Mouse (Mus musculus) liver (tissue): Measurements from ENCODE around the gene Tchh.
"Not testable (repeated sequence)": the region's sequence is repeated elsewhere in the genome, so short reads cannot be mapped to it uniquely, and the experiment has no call there.

ENCODE experiments used
- DNase-seq: peaks from one replicate; pipeline ENCODE4 v3.0.0-alpha.2; 2020; ENCODE audit warnings: mixed read lengths

Gene Tchh

GRCm38 (mm10) chr3:93442030-93442429 lies at the start of gene Tchh:
Gene Tchh, plus strand, starts transcription at chr3:93442330.
- no peak for DNase-seq

GRCm38 (mm10) chr3:93393366-93393765 lies 48.8 kb upstream of the Tchh start, which contains the start of gene Rptn:
Gene Rptn, plus strand, starts transcription at chr3:93393699.
- no peak for DNase-seq

- no peak for DNase-seq
These were observed 38.2 kb upstream of the Tchh start for GRCm38 (mm10) chr3:93403936-93404335.

GRCm38 (mm10) chr3:93406992-93407391 lies 35.1 kb upstream of the Tchh start:
- peak; percentile 6 for DNase-seq

- DNase-seq: no peak
These were observed 30.2 kb upstream of the Tchh start for GRCm38 (mm10) chr3:93411905-93412304.

GRCm38 (mm10) chr3:93431673-93432072 lies 10.5 kb upstream of the Tchh start:
- no peak for DNase-seq

- DNase-seq: peak; percentile 10
These were observed 1.5 kb downstream of the Tchh start for GRCm38 (mm10) chr3:93443501-93444101.

GRCm38 (mm10) chr3:93444343-93445164 lies 2.4 kb downstream of the Tchh start:
- peak; percentile 59 for DNase-seq

- peak; percentile 12 for DNase-seq
These were observed 3.1 kb downstream of the Tchh start for GRCm38 (mm10) chr3:93445165-93445705.

GRCm38 (mm10) chr3:93446128-93446755 lies 4.1 kb downstream of the Tchh start:
- peak; percentile 25 for DNase-seq

- not testable (repeated sequence) for DNase-seq
These were observed 4.6 kb downstream of the Tchh start for GRCm38 (mm10) chr3:93446756-93447137.

GRCm38 (mm10) chr3:93447138-93447841 lies 5.2 kb downstream of the Tchh start:
- DNase-seq: peak; percentile 55

- no peak for DNase-seq
These were observed 24.4 kb downstream of the Tchh start for GRCm38 (mm10) chr3:93466556-93466955.

GRCm38 (mm10) chr3:93467130-93467529 lies 25.0 kb downstream of the Tchh start:
- DNase-seq: no peak

GRCm38 (mm10) chr3:93468561-93468960 lies 26.4 kb downstream of the Tchh start, which contains the start of gene Tchhl1:
Gene Tchhl1, plus strand, starts transcription at chr3:93468754.
- no peak for DNase-seq

GRCm38 (mm10) chr3:93469629-93470028 lies 27.5 kb downstream of the Tchh start:
- DNase-seq: no peak

GRCm38 (mm10) chr3:93480053-93480452 lies 37.9 kb downstream of the Tchh start:
- DNase-seq: no peak

GRCm38 (mm10) chr3:93481982-93482616 lies 40.0 kb downstream of the Tchh start:
- DNase-seq: no peak

- no peak for DNase-seq
These were observed 43.5 kb downstream of the Tchh start for GRCm38 (mm10) chr3:93485611-93486010.

GRCm38 (mm10) chr3:93488541-93488940 lies 46.4 kb downstream of the Tchh start:
- no peak for DNase-seq

GRCm38 (mm10) chr3:93492176-93492575 lies 50.0 kb downstream of the Tchh start:
- no peak for DNase-seq

- peak; percentile 14 for DNase-seq
These were observed 51.9 kb downstream of the Tchh start for GRCm38 (mm10) chr3:93493992-93494391.
